Mouse (Mus musculus) small intestine, adult 2 months (tissue): ENCODE data around the gene Tuba1b.

Experiments used
- CTCF ChIP-seq: fragments of 200-500 bp; IDR thresholded peaks from 2 replicates; pipeline ENCODE4 v1.5.1; 2012; ENCODE audit warnings: low read depth, mild to moderate bottlenecking, control low read depth, inconsistent platforms, low read length, moderate library complexity, mixed read lengths; ENCODE audit not compliant: insufficient replicate concordance, insufficient read length; ENCODE audit errors: extremely low read depth
- POLR2A ChIP-seq: fragments of 200-500 bp; IDR thresholded peaks from 2 replicates; pipeline ENCODE4 v1.6.1; 2012; ENCODE audit warnings: low read depth, mild to moderate bottlenecking, control low read depth, inconsistent platforms, low read length, moderate library complexity

DNA sequence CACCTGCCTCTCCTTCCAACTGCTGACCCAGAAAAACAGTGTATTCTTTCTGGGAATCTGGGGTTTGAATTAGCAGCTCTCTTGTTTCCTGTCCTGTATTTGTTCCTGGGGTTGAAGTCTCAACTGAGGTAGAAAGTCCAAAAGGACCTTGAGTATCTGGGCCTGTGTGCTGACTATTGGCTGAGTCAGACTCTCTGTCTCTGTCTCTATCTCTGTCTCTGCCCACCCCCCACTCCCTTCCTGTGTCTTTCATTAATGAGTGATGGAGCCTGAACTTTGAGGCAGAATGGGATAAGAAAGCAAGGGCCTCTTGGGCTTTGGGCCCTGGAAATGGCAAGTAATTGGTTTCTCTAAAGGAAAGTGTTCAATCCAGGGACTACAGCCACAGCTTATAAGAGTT, 50.7 kb downstream of the Tuba1b start:
- TF ChIP-seq CTCF (no peak), POLR2A (no peak)
